Mouse (Mus musculus) thymus, postnatal 14 days (tissue): ENCODE measurements around the gene Fam181b.

Source experiments
- DNase-seq: peaks from one replicate; pipeline ENCODE4 v3.0.0; 2021

The Fam181b gene

GRCm38 (mm10) chr7:93079785-93080730 lies at the start of gene Fam181b:
Fam181b (plus strand) TSS chr7:93079865.
- DNase-seq = no peak

- DNase-seq = no peak
These were observed 41.7 kb upstream of the Fam181b start for GRCm38 (mm10) chr7:93037763-93038471.

GRCm38 (mm10) chr7:93038472-93038828 lies 41.2 kb upstream of the Fam181b start:
- no peak for DNase-seq

DNA sequence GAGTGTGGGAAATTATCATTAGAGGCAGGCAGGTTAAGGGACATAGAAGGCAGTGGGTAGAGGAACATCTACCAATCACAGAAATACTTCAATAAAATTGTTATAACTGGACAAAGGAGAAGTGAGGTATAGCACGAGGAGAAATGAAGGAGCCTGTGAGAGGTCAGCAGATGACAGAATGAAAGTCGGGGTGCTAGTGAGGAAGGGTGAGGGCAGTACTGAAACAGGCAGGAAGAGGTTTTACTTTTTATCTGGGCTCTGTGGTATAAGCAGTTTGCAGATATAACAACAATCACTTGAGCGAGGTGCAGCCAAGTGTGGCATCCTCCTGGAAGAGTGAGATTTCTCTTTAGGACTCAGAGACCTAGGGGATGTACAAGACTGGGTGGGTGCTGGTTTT lies 40.1 kb upstream of the Fam181b start:
- no peak for DNase-seq

GRCm38 (mm10) chr7:93044359-93044758 lies 35.3 kb upstream of the Fam181b start:
- DNase-seq = no peak

GRCm38 (mm10) chr7:93044788-93045187 lies 34.9 kb upstream of the Fam181b start:
- no peak for DNase-seq

- DNase-seq = no peak
These were observed 18.8 kb upstream of the Fam181b start for GRCm38 (mm10) chr7:93060831-93061230.

GRCm38 (mm10) chr7:93061747-93062146 lies 17.9 kb upstream of the Fam181b start:
- no peak for DNase-seq

DNA sequence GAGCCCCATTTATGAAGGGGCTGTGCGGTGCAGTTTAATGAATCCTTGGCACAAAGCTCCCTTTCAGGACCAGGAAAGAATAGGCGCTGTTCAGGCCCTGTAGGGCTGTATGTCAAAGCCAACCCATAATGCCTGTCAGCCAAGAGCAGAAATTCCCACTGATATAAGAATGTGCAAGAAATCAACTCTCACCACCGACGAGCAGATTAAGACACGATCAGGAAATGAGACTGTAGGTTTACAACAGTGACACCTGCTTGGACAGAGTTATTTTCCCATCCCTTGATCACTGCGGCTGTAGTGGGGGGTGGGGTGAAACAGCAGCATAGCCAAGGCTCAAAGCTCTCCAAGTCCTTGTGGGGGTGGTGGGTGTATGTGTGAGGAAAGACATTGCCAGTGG lies 17.5 kb upstream of the Fam181b start:
- DNase-seq = no peak

- DNase-seq = no peak
These were observed 12.1 kb upstream of the Fam181b start for GRCm38 (mm10) chr7:93067464-93068015.

DNA sequence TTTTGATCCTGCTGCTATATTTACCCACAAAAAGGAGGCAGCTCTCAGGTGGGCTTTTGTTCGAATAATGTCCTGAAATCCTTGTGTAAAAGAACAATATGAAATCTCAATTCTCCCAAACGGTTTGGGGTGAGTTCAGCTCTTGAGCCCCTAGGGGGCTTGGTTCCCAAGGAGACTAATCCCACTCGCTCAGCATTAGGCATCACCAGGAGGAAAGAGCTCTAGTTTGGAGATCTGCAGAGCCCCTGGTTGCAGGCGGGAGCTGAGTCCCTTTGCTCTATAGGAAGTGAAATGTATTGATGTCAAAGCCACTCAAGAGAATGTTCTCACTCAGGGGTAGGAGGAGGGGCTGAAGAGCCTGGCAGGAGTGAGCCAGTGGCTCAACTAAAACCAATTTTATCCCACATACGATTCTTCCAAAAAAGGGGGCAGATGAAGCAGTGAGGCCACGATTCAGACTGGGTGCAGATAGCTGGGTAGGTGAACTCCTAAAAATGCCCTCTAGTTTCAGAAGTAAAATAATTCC lies 3.2 kb upstream of the Fam181b start:
- no peak for DNase-seq

GRCm38 (mm10) chr7:93079420-93079784 lies 263 bp upstream of the Fam181b start:
- no peak for DNase-seq

DNA sequence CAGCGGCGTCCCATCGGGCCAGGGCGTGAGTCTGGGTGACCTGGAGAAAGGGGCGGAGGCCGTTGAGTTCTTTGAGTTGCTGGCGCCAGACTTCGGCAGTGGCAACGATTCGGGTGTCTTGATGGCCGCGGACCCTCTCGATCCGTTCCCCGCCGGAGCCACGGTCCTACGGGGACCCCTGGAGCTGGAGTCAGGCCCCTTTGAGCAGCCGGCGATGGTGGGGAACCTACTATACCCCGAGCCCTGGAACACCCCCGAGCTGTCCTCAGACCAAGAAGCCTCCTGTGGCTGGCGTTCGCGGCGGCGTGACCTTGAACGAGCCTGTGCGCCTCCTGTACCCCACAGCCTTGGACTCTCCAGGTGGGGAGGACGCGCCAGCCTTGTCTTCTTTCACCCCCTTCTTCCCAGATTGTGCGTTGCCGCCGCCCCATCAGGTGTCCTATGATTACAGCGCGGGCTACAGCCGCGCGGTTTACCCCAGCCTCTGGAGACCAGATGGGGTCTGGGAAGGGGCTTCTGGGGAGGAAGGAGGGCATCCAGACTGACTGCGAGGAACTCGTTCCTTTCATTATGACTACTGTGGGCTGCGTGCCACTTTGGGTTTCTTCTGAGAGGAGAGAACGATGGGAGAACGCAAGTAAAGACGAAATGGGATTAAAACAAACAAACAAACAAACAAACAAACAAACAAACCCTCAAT lies 1.2 kb downstream of the Fam181b start:
- no peak for DNase-seq

GRCm38 (mm10) chr7:93093371-93094058 lies 13.8 kb downstream of the Fam181b start:
- no peak for DNase-seq

- DNase-seq = no peak
These were observed 15.8 kb downstream of the Fam181b start for GRCm38 (mm10) chr7:93095511-93095910.

DNA sequence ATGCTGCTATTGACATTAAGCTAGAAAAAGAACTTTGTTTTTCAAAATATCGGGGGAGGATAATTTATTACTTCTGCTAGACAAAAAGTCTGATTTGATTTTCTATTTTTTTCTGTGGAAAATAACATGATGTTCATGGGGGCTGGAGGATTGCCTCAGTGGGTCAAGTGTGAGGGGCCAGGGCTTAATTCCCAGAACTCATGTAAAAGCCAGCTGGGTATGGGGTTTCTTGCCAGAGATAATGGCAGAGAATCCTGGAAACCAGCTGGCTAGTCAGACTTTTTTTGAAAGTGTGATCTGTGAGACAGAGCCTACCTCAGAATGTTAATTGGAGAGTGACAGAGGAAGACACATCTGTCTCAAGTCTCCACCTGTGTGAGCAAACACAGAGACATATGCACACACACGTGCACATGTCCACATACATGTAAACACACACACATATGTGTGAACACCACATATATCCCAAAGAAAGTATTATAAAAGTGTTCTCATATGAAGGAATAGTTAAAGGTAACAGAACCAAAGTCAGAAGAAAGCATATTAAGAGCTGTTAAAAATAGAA lies 25.2 kb downstream of the Fam181b start:
- DNase-seq = no peak

- no peak for DNase-seq
These were observed 30.8 kb downstream of the Fam181b start for GRCm38 (mm10) chr7:93110370-93110965.

- DNase-seq = no peak
These were observed 31.4 kb downstream of the Fam181b start for GRCm38 (mm10) chr7:93111056-93111455.

DNA sequence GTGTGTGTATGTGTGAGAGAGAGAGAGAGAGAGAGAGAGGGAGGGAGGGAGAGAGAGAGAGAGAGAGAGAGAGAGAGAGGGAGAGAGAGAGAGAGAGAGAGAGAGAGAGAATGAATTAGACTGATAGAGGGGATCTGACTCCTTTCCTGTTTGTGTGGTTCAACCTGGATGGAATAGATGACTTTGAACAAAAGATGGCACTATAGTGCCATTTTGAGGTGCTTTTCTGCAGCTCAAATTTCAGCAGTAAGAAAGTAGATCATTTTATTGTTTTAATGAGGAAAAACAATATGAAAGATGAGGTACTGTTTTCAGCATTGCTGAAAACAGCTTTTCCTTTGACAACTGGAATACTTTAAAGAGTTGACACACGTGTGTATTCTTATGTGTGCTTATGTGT lies 37.9 kb downstream of the Fam181b start:
- DNase-seq = no peak

DNA sequence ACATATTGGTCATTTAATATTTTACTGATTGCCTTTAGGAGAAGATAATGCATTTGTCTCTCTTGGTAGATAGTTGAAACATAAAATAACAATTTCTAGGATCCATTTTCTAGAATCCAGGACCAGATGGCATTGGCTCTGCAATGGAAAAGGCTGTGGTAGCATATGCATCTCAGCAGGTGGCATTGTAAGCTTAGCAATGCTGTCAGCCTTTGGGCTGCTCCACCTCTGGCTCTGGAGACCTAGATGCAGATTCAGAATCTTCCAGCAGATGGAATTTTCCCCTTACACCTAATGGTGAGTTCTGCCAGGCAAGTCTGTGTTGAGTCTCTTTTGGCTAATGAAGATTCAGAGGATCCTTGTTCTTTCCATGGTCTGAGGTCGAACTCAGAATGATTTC lies 44.3 kb downstream of the Fam181b start:
- no peak for DNase-seq
